Mouse (Mus musculus): ENCODE data around the gene Sorcs1. TPM values are rescaled to one million over a fixed set of nuclear protein-coding genes. Genes with fewer than 3 reads are reported as not detected.

Sorcs1 gene
- total RNA-seq, 2 experiments from 2014 or later, result 0.86 to 1.1 TPM

- DNase-seq, result no peak
These were observed 112.1 kb downstream of the Sorcs1 start for GRCm38 (mm10) chr19:50566306-50566705.

- no peak for DNase-seq
These were observed 119.7 kb downstream of the Sorcs1 start for GRCm38 (mm10) chr19:50558771-50559170.

GRCm38 (mm10) chr19:50534031-50534430 is 144.4 kb downstream of the Sorcs1 start:
- no peak for DNase-seq

- DNase-seq, result no peak
These were observed 150.6 kb downstream of the Sorcs1 start for GRCm38 (mm10) chr19:50527835-50528234.

GRCm38 (mm10) chr19:50526094-50526493 is 152.4 kb downstream of the Sorcs1 start:
- no peak for DNase-seq

- DNase-seq, result no peak
These were observed 156.5 kb downstream of the Sorcs1 start for GRCm38 (mm10) chr19:50521943-50522342.

GRCm38 (mm10) chr19:50515059-50515673 is 163.3 kb downstream of the Sorcs1 start:
- DNase-seq, result no peak

- no peak for DNase-seq
These were observed 164.1 kb downstream of the Sorcs1 start for GRCm38 (mm10) chr19:50514309-50514830.

GRCm38 (mm10) chr19:50502816-50503215 is 175.6 kb downstream of the Sorcs1 start:
- DNase-seq, result no peak

- DNase-seq, result no peak
These were observed 187.3 kb downstream of the Sorcs1 start for GRCm38 (mm10) chr19:50491121-50491520.

GRCm38 (mm10) chr19:50490721-50491120 is 187.7 kb downstream of the Sorcs1 start:
- no peak for DNase-seq

- no peak for DNase-seq
These were observed 188.7 kb downstream of the Sorcs1 start for GRCm38 (mm10) chr19:50489786-50490185.

GRCm38 (mm10) chr19:50488421-50488820 is 190.0 kb downstream of the Sorcs1 start:
- DNase-seq, result no peak

- DNase-seq, result no peak
These were observed 190.7 kb downstream of the Sorcs1 start for GRCm38 (mm10) chr19:50487768-50488167.

- no peak for DNase-seq
These were observed 192.1 kb downstream of the Sorcs1 start for GRCm38 (mm10) chr19:50486345-50486744.

GRCm38 (mm10) chr19:50476774-50477173 is 201.7 kb downstream of the Sorcs1 start:
- no peak for DNase-seq

- no peak for DNase-seq
These were observed 209.9 kb downstream of the Sorcs1 start for GRCm38 (mm10) chr19:50468592-50468991.

GRCm38 (mm10) chr19:50464811-50465210 is 213.6 kb downstream of the Sorcs1 start:
- no peak for DNase-seq

- no peak for DNase-seq
These were observed 219.9 kb downstream of the Sorcs1 start for GRCm38 (mm10) chr19:50458581-50458980.

- DNase-seq, result no peak
These were observed 221.1 kb downstream of the Sorcs1 start for GRCm38 (mm10) chr19:50457275-50457892.

- no peak for DNase-seq
These were observed 237.3 kb downstream of the Sorcs1 start for GRCm38 (mm10) chr19:50441099-50441498.

GRCm38 (mm10) chr19:50440246-50440910 is 238.1 kb downstream of the Sorcs1 start:
- no peak for DNase-seq

- no peak for DNase-seq
These were observed 239.0 kb downstream of the Sorcs1 start for GRCm38 (mm10) chr19:50439464-50439881.
